In the genomic region with DNA sequence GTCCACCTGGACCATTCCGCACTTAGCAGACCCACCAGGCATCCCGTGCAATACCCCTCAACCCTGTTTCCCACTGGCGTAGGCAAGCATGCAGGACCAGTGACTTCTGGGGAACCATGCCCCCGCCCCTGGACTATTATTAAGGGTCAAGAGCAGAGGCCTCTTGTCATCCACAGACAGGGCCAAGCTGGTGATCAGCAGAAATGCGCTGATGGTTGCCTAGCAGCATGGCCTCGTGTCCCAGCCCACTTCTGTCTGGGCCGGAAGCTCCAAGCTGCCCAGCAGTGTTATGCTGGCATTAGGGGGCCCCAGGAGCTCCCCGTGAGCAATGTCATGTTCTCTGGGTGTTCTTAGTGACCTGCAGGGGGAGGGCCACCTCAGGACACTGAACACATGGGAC, we compare ENCODE assay signal across 23 mouse cellular contexts.
"Had no signal": no experiment of that assay in that cellular context is flagged by ENCODE, and none has a peak within 500 bp of the region (broad histone marks: within the 10 kb centered on the region; RNA-seq: fewer than 3 reads in every experiment).

No protein-coding gene starts in this region.

- H3K36me3 ChIP-seq: midbrain, embryonic 12.5 days; neural tube, embryonic 13.5 days had no signal

- ATAC-seq: intestine, embryonic 16.5 days; liver, embryonic 12.5 days; midbrain, embryonic 16.5 days had no signal

- H3K9ac ChIP-seq: limb, embryonic 13.5 days; liver, embryonic 12.5 days; liver, embryonic 15.5 days; lung, embryonic 15.5 days; midbrain, embryonic 12.5 days; neural tube, embryonic 13.5 days had no signal

- H3K4me1 ChIP-seq: lung, embryonic 15.5 days had no signal

- H3K27ac ChIP-seq: kidney, postnatal 0 days; limb, embryonic 10.5 days; limb, embryonic 13.5 days; liver, embryonic 12.5 days; liver, embryonic 15.5 days; lung, embryonic 15.5 days; macrophage; midbrain, embryonic 12.5 days; neural tube, embryonic 13.5 days; stomach, postnatal 0 days had no signal

- H3K9me3 ChIP-seq: limb, embryonic 10.5 days; limb, embryonic 13.5 days; liver, embryonic 12.5 days; liver, embryonic 15.5 days; lung, embryonic 15.5 days; midbrain, embryonic 12.5 days; neural tube, embryonic 13.5 days had no signal

- H3K27me3 ChIP-seq: limb, embryonic 13.5 days; liver, embryonic 12.5 days; liver, embryonic 15.5 days; lung, embryonic 15.5 days; neural tube, embryonic 13.5 days had no signal

- H3K4me2 ChIP-seq: limb, embryonic 13.5 days; liver, embryonic 12.5 days; liver, embryonic 15.5 days; lung, embryonic 15.5 days; midbrain, embryonic 12.5 days; neural tube, embryonic 13.5 days had no signal

- DNase-seq: kidney, adult 9 months; liver; lung, adult 18-20 months; lung, postnatal 10 days; right cerebral cortex, adult 18-20 months; right cerebral cortex, postnatal 14 days; right cerebral cortex, postnatal 4 days; thymus, adult 2 months; thymus, postnatal 14 days; thymus, postnatal 4 days had no signal

- H3K4me3 ChIP-seq: limb, embryonic 10.5 days; limb, embryonic 13.5 days; liver, embryonic 12.5 days; liver, embryonic 15.5 days; lung, embryonic 15.5 days; midbrain, embryonic 12.5 days; myocyte; neural tube, embryonic 13.5 days had no signal
